Mouse (Mus musculus): ENCODE results near the gene Rnf149.

- TF ChIP-seq POLR2A (IDR thresholded peaks at IDR 0.05; ENCODE audit: extremely low read depth, insufficient read depth, low read length) (no peak), CTCF (IDR thresholded peaks at IDR 0.05; ENCODE audit: low read depth, low read length) (no peak)
Observed at GRCm38 (mm10) chr1:39623106-39623505, 45.9 kb upstream of the Rnf149 start.
